Mouse (Mus musculus): ENCODE data around the gene Mrpl48. TPM values are rescaled to one million over a fixed set of nuclear protein-coding genes. Genes with fewer than 3 reads are reported as not detected.

The Mrpl48 gene
- polyA plus RNA-seq, 1 experiment = 96.5 TPM

- 93% methylated on average over 5 of the region's 5 CpGs for WGBS
- Histone ChIP-seq H3K4me3 (replicated peaks; ENCODE audit: insufficient read depth, low read depth, low read length) (no peak overlapping the region), H3K4me1 (ENCODE audit: control insufficient read depth, insufficient read depth, low read length) (no peaks in the 10 kb centered on the region), H3K27me3 (ENCODE audit: control insufficient read depth, insufficient read depth, low read length) (no peaks in the 10 kb centered on the region), H3K27ac (ENCODE audit: insufficient read depth, low read length) (no peak overlapping the region)
- TF ChIP-seq CTCF (IDR thresholded peaks at IDR 0.05; ENCODE audit: borderline replicate concordance, insufficient read depth, low read depth, low read length) (no peak), POLR2A (IDR thresholded peaks at IDR 0.05; ENCODE audit: borderline replicate concordance, insufficient read depth, low read length) (no peak)
- no peak for DNase-seq
These were observed 77.3 kb downstream of the Mrpl48 start for GRCm38 (mm10) chr7:100530766-100531165.

GRCm38 (mm10) chr7:100524669-100525068 is 83.4 kb downstream of the Mrpl48 start:
- TF ChIP-seq CTCF (IDR thresholded peaks at IDR 0.05; ENCODE audit: borderline replicate concordance, insufficient read depth, low read depth, low read length) = no peak

GRCm38 (mm10) chr7:100522222-100522621 is 85.9 kb downstream of the Mrpl48 start:
- TF ChIP-seq CTCF (IDR thresholded peaks at IDR 0.05; ENCODE audit: borderline replicate concordance, insufficient read depth, low read depth, low read length) (no peak), POLR2A (IDR thresholded peaks at IDR 0.05; ENCODE audit: borderline replicate concordance, insufficient read depth, low read length) (no peak)
- H3K4me1 ChIP-seq (ENCODE audit: control insufficient read depth, insufficient read depth, low read length) = no peaks in the 10 kb centered on the region
- WGBS = 84% methylated on average over 3 of the region's 3 CpGs
- no peak overlapping the region for H3K4me3 ChIP-seq (replicated peaks; ENCODE audit: insufficient read depth, low read depth, low read length)
- H3K27ac ChIP-seq (ENCODE audit: insufficient read depth, low read length) = no peak overlapping the region
- DNase-seq = no peak
- no peaks in the 10 kb centered on the region for H3K27me3 ChIP-seq (ENCODE audit: control insufficient read depth, insufficient read depth, low read length)

More at GRCm38 (mm10) chr7:100524669-100525068, 83.4 kb downstream of the Mrpl48 start:
- no peak overlapping the region for H3K27ac ChIP-seq (ENCODE audit: insufficient read depth, low read length)
- WGBS = 76% methylated on average over 8 of the region's 8 CpGs
- no peak overlapping the region for H3K4me3 ChIP-seq (replicated peaks; ENCODE audit: insufficient read depth, low read depth, low read length)
- no peaks in the 10 kb centered on the region for H3K4me1 ChIP-seq (ENCODE audit: control insufficient read depth, insufficient read depth, low read length)
- no peaks in the 10 kb centered on the region for H3K27me3 ChIP-seq (ENCODE audit: control insufficient read depth, insufficient read depth, low read length)
- no peak for DNase-seq

GRCm38 (mm10) chr7:100520663-100521285 is 87.3 kb downstream of the Mrpl48 start:
- Histone ChIP-seq H3K27me3 (ENCODE audit: control insufficient read depth, insufficient read depth, low read length) (no peaks in the 10 kb centered on the region), H3K4me3 (replicated peaks; ENCODE audit: insufficient read depth, low read depth, low read length) (no peak overlapping the region), H3K4me1 (ENCODE audit: control insufficient read depth, insufficient read depth, low read length) (no peaks in the 10 kb centered on the region), H3K27ac (ENCODE audit: insufficient read depth, low read length) (no peak overlapping the region)
- DNase-seq = peak; percentile 70 to 86
- TF ChIP-seq POLR2A (IDR thresholded peaks at IDR 0.05; ENCODE audit: borderline replicate concordance, insufficient read depth, low read length) = no peak
- TF ChIP-seq CTCF (IDR thresholded peaks at IDR 0.05; ENCODE audit: borderline replicate concordance, insufficient read depth, low read depth, low read length) = peak; percentile 98
- 18% methylated on average over 10 of the region's 10 CpGs for WGBS

- H3K27me3 ChIP-seq (ENCODE audit: control insufficient read depth, insufficient read depth, low read length) = no peaks in the 10 kb centered on the region
- no peak overlapping the region for H3K4me3 ChIP-seq (replicated peaks; ENCODE audit: insufficient read depth, low read depth, low read length)
- no peak for TF ChIP-seq POLR2A (IDR thresholded peaks at IDR 0.05; ENCODE audit: borderline replicate concordance, insufficient read depth, low read length)
- TF ChIP-seq CTCF (IDR thresholded peaks at IDR 0.05; ENCODE audit: borderline replicate concordance, insufficient read depth, low read depth, low read length) = no peak
- no peaks in the 10 kb centered on the region for H3K4me1 ChIP-seq (ENCODE audit: control insufficient read depth, insufficient read depth, low read length)
- H3K27ac ChIP-seq (ENCODE audit: insufficient read depth, low read length) = no peak overlapping the region
- 68% methylated on average over 7 of the region's 7 CpGs for WGBS
- DNase-seq = no peak
These were observed 87.9 kb downstream of the Mrpl48 start for GRCm38 (mm10) chr7:100520204-100520603.

- H3K4me3 ChIP-seq (replicated peaks; ENCODE audit: insufficient read depth, low read depth, low read length) = no peak within 1 kb of the TSS
- H3K27ac ChIP-seq (ENCODE audit: insufficient read depth, low read length) = no peak within 1 kb of the TSS
- H3K4me1 ChIP-seq (ENCODE audit: control insufficient read depth, insufficient read depth, low read length) = no peaks in the 10 kb centered on the region
- WGBS = 45% methylated on average over 11 of the region's 11 CpGs
- DNase-seq = no peak
- H3K27me3 ChIP-seq (ENCODE audit: control insufficient read depth, insufficient read depth, low read length) = no peaks in the 10 kb centered on the region
- TF ChIP-seq CTCF (IDR thresholded peaks at IDR 0.05; ENCODE audit: borderline replicate concordance, insufficient read depth, low read depth, low read length) = no peak
- no peak for TF ChIP-seq POLR2A (IDR thresholded peaks at IDR 0.05; ENCODE audit: borderline replicate concordance, insufficient read depth, low read length)
These were observed 93.5 kb downstream of the Mrpl48 start, which contains the start of gene Dnajb13 for GRCm38 (mm10) chr7:100514573-100514972. Dnajb13 (minus strand) TSS chr7:100514960.

- Histone ChIP-seq H3K27me3 (ENCODE audit: control insufficient read depth, insufficient read depth, low read length) (no peaks in the 10 kb centered on the region), H3K27ac (ENCODE audit: insufficient read depth, low read length) (no peak overlapping the region), H3K4me1 (ENCODE audit: control insufficient read depth, insufficient read depth, low read length) (no peaks in the 10 kb centered on the region), H3K4me3 (replicated peaks; ENCODE audit: insufficient read depth, low read depth, low read length) (no peak overlapping the region)
- no peak for TF ChIP-seq CTCF (IDR thresholded peaks at IDR 0.05; ENCODE audit: borderline replicate concordance, insufficient read depth, low read depth, low read length)
- DNase-seq = no peak
- 89% methylated on average over 8 of the region's 8 CpGs for WGBS
These were observed 96.5 kb downstream of the Mrpl48 start for GRCm38 (mm10) chr7:100511602-100512001.

GRCm38 (mm10) chr7:100508670-100509069 is 99.4 kb downstream of the Mrpl48 start:
- Histone ChIP-seq H3K27ac (ENCODE audit: insufficient read depth, low read length) (no peak overlapping the region), H3K4me3 (replicated peaks; ENCODE audit: insufficient read depth, low read depth, low read length) (no peak overlapping the region), H3K27me3 (ENCODE audit: control insufficient read depth, insufficient read depth, low read length) (no peaks in the 10 kb centered on the region), H3K4me1 (ENCODE audit: control insufficient read depth, insufficient read depth, low read length) (no peaks in the 10 kb centered on the region)
- 88% methylated on average over 3 of the region's 3 CpGs for WGBS
- no peak for TF ChIP-seq POLR2A (IDR thresholded peaks at IDR 0.05; ENCODE audit: borderline replicate concordance, insufficient read depth, low read length)
- DNase-seq = no peak

Measured in cerebellum, adult 2 months (tissue).